Mouse (Mus musculus) cerebellum, adult 18-20 months (tissue): ENCODE measurements at regions not wholly inside any gene's neighbourhood (a gene's known extent, or its start where the extent isn't known, plus 50 kb on each side); places are given as distances from the start of the nearest gene placed in this dataset.

Experiments used
- DNase-seq, 2 experiments: peaks; one replicate each; pipeline ENCODE4 v3.0.0; 2021

DNA sequence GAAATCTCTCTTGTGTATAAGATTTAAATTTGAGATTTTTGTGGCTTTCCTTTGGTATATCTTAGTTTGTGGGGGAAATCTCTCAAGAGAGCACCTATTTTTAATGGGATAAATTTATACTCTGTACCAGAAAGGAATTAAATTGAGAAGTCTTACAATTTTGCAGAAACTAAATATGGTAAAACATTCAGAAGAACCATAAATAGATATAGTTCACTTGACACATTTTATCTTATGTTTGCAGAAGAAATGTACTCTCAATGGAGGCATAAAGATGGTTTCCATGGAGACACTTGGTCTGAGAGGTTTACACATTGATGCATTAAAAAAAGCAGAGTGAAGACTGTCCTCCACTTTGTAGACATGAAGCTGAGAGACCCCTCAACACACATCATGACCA is 86.9 kb downstream of the Ndufa10 start:
- DNase-seq, result no peak

DNA sequence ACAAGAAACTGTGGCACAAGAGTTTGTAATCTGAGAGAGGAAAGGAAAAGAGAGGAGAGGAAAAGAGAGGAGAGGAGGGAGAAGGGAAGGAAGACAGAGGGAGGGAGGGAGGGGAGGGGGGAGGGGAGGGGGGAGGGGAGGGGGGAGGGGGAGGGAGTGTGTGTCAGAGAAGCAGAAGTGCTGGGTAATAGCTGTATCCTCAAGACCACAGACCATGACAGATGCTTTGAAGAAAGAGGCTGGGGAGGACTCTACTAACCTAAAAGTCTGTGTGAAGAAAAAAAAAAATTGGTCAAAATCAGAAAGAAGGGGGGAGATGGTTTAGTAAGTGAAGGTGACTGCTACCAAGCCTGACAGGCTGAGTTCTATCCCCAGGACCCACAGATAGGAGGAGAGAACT is 88.7 kb downstream of the Ndufa10 start:
- DNase-seq, result no peak

GRCm38 (mm10) chr1:92383749-92384148 is 89.9 kb downstream of the Ndufa10 start:
- no peak for DNase-seq

DNA sequence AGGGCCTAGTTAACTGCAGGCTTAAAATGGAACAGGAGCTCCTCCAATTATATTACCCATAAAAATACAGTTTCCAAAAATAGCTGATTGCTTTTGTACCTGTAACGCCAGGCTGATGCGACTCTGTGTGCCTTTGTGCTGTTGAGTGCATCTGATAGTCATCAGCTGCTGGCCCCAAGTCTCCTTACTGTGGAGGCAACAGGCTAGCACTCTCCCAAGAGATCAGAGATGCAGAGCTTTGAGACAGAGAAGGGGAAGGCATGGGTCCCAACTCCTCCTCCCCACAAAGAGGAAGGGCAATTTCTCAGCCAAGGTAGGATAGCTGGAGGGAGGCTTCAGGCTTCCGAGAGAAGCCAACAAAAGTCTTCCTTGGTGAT is 94.2 kb downstream of the Ndufa10 start:
- no peak for DNase-seq

- no peak for DNase-seq
These were observed 94.7 kb downstream of the Ndufa10 start for GRCm38 (mm10) chr1:92378741-92379509.

DNA sequence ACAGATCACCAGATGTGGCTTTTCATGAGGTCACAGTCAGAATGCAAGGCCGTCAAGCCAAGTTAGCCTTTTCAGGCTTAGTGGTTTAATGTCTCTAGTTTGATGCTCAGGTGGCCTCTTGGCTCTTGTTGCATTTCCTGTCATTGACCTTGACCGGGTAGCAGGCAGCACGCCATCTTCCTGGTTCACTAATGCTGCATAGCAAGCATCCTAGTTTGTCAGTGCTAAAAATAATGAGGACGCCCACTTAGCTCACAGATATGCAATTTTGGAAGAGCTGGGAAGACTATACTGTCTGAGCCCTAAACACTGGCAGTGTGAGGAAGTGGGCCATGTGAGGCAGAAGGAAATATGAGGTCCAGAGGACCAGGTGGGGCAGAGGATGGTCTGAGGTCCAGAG is 97.2 kb downstream of the Ndufa10 start:
- DNase-seq, result no peak

DNA sequence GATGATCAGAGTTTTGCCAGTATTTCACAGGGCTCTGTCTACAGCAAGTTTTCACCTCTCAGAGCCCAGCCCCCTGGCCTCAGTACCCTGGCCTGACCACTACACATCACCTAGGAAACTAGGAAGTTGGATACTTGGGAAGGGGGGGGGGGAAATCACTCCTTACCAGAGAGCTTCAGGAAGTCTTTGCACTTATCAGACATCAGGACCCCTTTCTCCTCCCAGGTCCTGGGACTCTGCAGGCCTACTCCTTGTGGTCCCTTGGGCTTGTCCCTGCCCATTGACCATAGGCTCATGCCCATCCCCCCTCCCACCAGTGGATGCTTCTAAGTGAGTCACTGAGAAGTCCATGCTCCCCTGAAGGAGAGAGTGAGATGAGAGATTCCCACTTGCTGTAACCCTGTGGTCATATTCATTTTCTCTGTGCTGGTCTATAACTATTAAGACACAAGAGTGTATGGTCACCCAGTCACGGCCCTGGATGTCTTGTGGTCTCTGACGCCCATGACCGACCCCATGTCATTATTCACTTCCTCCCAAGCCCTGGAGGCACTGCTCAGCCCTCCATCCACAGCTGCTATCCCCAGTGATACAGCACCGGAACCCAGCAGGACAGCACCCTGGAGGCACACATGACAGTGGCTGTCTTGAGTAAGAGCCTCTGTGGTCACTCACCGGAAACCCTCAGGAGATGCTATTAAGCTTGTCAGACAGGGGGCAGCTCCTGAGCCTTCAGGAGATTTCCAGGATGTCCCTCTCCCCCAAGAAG is 101.3 kb downstream of the Ndufa10 start:
- DNase-seq, result no peak

DNA sequence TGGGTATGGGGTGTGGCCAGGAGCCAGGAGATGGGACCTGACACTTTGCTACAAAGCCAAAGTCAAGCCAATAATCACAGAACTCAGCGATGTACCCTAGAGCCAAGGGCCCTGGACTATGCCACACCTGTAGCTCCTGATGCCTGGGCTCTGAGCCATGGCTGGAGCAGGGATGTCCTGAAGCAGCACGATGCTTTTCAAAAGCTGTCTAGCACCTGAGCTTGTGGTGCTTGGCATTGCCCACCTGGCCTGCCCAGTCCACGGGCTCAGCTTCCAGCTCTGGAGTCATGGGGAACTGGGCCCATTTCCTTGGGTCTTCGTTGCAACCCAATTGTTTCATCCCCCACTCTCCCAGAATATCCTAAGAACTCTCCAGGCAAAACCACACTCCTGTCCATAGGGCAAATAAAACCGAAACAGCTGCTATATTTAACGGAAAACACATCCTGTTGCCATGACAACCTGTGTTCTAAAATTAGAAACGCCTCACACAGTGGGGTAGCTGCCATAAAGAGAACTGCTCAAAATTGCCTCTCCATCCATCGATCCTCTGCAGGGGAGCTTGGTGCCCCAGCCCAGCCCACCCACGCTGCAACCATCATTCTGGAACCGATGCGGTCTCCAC is 102.2 kb downstream of the Ndufa10 start:
- DNase-seq, result peak in 1 of 2 experiments; percentile 9

DNA sequence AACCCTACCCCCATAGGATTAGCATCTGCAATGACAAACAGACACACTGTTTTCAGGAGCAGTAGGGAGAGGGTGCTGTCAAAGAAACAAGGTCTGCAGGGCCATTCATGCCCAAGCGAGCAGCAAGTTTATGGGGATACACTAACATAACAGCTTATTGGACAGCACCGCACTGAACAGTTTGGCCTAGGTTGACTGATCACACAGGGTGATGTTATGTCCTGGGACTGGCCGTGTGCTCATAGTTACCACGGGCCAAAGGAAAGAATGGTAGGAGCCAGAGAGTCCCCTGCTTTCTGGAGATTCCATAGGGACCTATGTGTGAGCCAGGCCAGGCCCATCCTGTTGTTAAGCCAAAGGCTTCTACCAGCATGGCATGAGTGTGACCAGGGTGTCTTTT is 102.8 kb downstream of the Ndufa10 start:
- no peak for DNase-seq

DNA sequence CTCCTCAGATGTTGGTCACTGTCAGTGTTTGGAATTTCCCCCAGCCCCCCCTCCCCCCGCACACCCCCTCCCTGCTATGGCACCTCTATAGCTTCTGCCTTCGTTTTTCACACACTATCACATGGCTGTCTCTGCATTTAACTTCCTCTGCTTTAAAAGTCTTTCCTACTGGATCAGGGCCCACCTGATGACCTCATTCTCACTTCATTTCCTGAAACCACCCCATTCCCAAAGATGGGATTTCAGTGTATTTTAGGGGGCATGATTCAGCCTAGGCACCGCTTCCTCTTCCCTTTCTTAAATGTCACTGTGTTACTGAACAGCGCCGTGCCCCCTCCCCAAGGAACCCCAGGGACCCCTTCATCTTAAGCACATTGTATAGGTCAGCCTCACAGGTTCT is 103.7 kb downstream of the Ndufa10 start:
- DNase-seq, result no peak

DNA sequence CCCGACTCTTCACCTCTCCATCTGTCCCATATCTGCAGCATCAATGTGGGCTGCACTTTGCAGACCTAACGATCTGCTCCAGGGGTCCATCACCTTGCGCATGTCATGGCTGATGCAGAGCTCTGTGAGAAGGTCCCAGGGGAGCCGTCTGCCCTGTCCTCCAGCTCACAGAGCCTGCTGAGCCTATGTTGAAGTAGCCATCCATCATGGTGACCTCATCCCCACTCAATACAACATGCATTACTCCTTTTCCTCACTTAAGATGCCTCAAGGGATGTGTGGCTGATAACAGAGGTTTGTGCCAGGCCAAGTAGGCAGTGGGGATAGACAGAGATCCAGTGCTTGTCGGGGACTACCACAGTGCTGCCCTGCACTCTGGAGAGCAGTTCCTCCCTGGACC is 107.4 kb downstream of the Ndufa10 start:
- DNase-seq, result no peak

GRCm38 (mm10) chr1:92365366-92366075 is 108.1 kb downstream of the Ndufa10 start:
- DNase-seq, result no peak

DNA sequence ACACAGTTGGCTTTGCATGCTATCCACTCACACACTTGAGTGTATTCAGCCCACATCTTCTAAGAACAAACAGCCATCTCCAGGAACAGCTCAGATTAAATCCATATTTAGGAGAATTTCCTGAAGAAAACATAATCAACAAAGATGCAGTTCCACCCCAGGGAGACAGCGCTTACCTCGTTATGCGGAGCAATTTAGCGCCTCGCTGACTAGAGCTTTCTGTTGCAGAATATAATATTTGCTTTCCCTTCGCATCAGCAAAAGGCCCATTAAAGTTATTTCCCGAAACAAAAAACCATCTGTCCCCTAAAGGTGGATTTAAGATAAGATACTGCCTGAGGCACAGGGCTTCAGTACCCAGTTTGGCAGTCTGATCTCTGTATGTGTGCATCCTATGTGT is 112.0 kb downstream of the Ndufa10 start:
- DNase-seq, result no peak

GRCm38 (mm10) chr1:92360255-92360654 is 113.4 kb downstream of the Ndufa10 start:
- DNase-seq, result peak; percentile 67 to 71

DNA sequence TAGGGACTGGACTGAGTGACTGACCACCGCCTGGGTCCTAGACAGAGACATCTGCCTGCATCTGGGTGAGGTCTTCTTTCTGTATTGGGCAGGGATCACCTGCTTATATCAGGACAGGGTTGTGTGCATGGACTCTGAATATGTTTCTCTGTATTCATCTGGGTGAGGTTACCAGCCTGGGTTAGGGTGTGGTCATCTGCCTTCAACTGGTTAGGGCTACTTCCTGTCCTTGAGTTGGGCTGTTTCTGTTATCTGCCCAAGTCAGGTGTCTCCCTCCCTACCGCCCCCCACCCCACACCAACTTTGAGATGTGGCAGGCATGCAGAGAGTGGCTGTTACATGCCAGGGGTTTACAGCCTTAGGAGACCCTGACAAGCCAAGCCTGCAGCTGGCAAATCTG is 114.2 kb downstream of the Ndufa10 start:
- DNase-seq, result no peak

DNA sequence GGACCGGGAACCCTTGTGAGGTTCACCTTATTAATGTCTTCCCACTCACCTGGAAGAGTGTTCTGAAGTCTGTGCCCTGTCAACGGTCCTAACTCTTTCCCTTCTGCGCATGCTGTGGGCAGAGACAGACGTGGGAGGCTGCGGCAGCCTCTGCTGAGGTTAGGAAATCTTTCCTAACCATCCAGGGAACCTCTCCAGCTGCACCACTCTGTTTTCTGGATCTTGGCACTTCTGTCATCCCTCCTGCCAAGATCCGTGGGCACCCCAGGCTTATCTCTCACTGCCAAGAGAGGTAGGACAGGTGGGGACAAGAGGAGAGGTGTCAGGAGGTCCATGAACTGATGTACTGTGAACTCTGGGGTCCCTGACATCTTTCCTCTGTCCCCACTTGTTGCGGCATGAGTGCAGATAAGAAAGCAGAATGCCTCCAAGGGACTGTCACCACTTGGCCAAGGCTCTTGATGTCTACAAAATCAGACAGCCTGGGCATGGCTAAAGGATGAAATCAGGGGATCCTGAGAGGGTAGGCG is 114.8 kb downstream of the Ndufa10 start:
- no peak for DNase-seq

DNA sequence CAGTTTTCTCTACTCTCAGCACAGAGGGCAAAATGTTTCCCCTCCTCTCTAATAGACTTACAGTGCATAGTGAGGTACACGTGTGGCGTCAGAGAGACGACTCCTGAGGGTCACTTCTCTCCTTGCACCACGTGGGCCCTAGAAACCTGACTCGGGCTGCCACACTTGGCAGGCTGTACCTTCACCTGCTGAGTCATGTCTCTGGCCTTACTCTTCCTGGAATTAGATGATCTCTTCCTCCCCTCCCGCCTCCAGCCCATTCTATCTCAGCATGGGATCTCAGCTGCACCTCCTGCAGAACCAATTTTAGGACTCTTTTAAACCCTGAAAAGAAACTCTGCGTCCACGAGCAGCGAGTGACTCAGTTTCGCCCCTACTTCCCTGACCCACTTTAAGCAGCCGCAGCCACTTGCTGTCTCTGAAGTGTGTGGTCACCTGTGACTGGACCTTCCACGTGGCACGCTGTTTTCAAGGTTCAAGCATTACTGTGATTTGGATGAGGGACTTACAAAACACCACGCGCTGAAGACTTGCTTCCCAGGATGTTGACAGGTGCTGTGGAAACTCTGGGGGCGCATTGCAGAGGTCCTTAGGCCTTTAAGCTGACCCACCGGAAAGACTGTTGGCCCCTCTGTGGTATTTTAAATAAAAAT is 125.2 kb downstream of the Ndufa10 start:
- DNase-seq, result peak; percentile 11 to 26

GRCm38 (mm10) chr1:92347656-92348055 is 126.0 kb downstream of the Ndufa10 start:
- no peak for DNase-seq

GRCm38 (mm10) chr1:92343768-92344167 is 129.9 kb downstream of the Ndufa10 start:
- DNase-seq, result no peak

GRCm38 (mm10) chr1:92343161-92343598 is 130.5 kb downstream of the Ndufa10 start:
- DNase-seq, result no peak

GRCm38 (mm10) chr1:92341846-92342540 is 131.7 kb downstream of the Ndufa10 start:
- DNase-seq, result no peak

- DNase-seq, result no peak
These were observed 133.0 kb downstream of the Ndufa10 start for GRCm38 (mm10) chr1:92340644-92341043.
